Mouse (Mus musculus) C2C12 (cell line): ENCODE data around the gene Chad. TPM values are rescaled to one million over a fixed set of nuclear protein-coding genes. Genes with fewer than 3 reads are reported as not detected.
A peak's percentile ranks its signal among the peaks of the same experiment; 100 is the strongest.

ENCODE experiments used
- H3K27me3 ChIP-seq: one replicate; pipeline ENCODE4 v1.6.1; 2011; ENCODE audit not compliant: control insufficient read depth, insufficient read depth, insufficient read length
- H3K36me3 ChIP-seq: one replicate; pipeline ENCODE4 v1.6.1; 2011; ENCODE audit not compliant: control insufficient read depth, insufficient read depth
- H3K4me3 ChIP-seq: one replicate; pipeline ENCODE4 v1.5.1; 2011; ENCODE audit warnings: mild to moderate bottlenecking, control low read depth; ENCODE audit not compliant: poor library complexity, insufficient read depth, severe bottlenecking
- H3K79me2 ChIP-seq: one replicate; pipeline ENCODE4 v1.6.1; 2011; ENCODE audit not compliant: control insufficient read depth, insufficient read depth
- H3K79me3 ChIP-seq: one replicate; pipeline ENCODE4 v1.6.1; 2011; ENCODE audit warnings: low read depth, control low read depth
- H3ac ChIP-seq: one replicate; pipeline ENCODE3; 2011; ENCODE audit warnings: low read depth; ENCODE audit not compliant: control insufficient read depth, insufficient read length
- CEBPB ChIP-seq: IDR thresholded peaks from one replicate; pipeline ENCODE4 v1.6.1; 2011; ENCODE audit warnings: low read depth, mild to moderate bottlenecking, control low read depth, moderate library complexity
- CTCF ChIP-seq: IDR thresholded peaks from one replicate; pipeline ENCODE4 v1.5.1; 2011; ENCODE audit not compliant: control insufficient read depth, insufficient read depth, insufficient read length
- FOSL1 ChIP-seq: IDR thresholded peaks from one replicate; pipeline ENCODE4 v1.8.0; 2011; ENCODE audit warnings: mild to moderate bottlenecking, low read length; ENCODE audit not compliant: poor library complexity, insufficient read depth, severe bottlenecking
- MAX ChIP-seq: IDR thresholded peaks from one replicate; pipeline ENCODE4 v1.6.1; 2011; ENCODE audit warnings: mild to moderate bottlenecking, control low read depth
- MYOD1 ChIP-seq: IDR thresholded peaks from one replicate; pipeline ENCODE4 v1.6.1; 2011; ENCODE audit warnings: low read depth; ENCODE audit not compliant: control insufficient read depth, insufficient read length
- MYOG ChIP-seq: IDR thresholded peaks from one replicate; pipeline ENCODE4 v1.6.1; 2011; ENCODE audit not compliant: control insufficient read depth, insufficient read length; ENCODE audit errors: extremely low read depth
- USF1 ChIP-seq: IDR thresholded peaks from one replicate; pipeline ENCODE4 v1.6.1; 2011; ENCODE audit warnings: low read depth, mild to moderate bottlenecking, control low read depth, moderate library complexity
- polyA plus RNA-seq: library from polyadenylated mRNA; unstranded; fragments of >200 nt; fragmentation: generic; extraction: Trizol; gene quantifications from one replicate; pipeline ENCODE4 v1.2.1, GENCODE M21; 2012; ENCODE audit warnings: missing spikeins

Chad gene
- polyA plus RNA-seq, 1 experiment = 0.12 TPM

GRCm38 (mm10) chr11:94538733-94539292 lies 26.0 kb upstream of the Chad start:
- Histone ChIP-seq H3K79me2 (no peaks in the 10 kb centered on the region), H3K27me3 (no peaks in the 10 kb centered on the region)
- TF ChIP-seq CEBPB = no peak
- no peak for TF ChIP-seq MYOG
- no peak for TF ChIP-seq FOSL1
- no peak for TF ChIP-seq MAX
- no peak for TF ChIP-seq CTCF
- no peak for TF ChIP-seq USF1
- no peak for TF ChIP-seq MYOD1

GRCm38 (mm10) chr11:94539761-94540160 lies 25.1 kb upstream of the Chad start:
- Histone ChIP-seq H3K79me3 (no peaks in the 10 kb centered on the region), H3K79me2 (no peaks in the 10 kb centered on the region), H3K27me3 (no peaks in the 10 kb centered on the region), H3K4me3 (no peak overlapping the region), H3ac (no peak overlapping the region), H3K36me3 (no peaks in the 10 kb centered on the region)
- TF ChIP-seq MYOG (no peak), USF1 (no peak)

More at GRCm38 (mm10) chr11:94538733-94539292, 26.0 kb upstream of the Chad start:
- Histone ChIP-seq H3K79me3 (no peaks in the 10 kb centered on the region), H3K36me3 (no peaks in the 10 kb centered on the region), H3K4me3 (no peak overlapping the region), H3ac (no peak overlapping the region)

- Histone ChIP-seq H3K79me2 (no peaks in the 10 kb centered on the region), H3ac (no peak overlapping the region), H3K27me3 (no peaks in the 10 kb centered on the region), H3K36me3 (no peaks in the 10 kb centered on the region), H3K79me3 (no peaks in the 10 kb centered on the region), H3K4me3 (no peak overlapping the region)
- TF ChIP-seq MYOD1 = no peak
- no peak for TF ChIP-seq CTCF
- TF ChIP-seq FOSL1 = no peak
- TF ChIP-seq USF1 = no peak
- TF ChIP-seq MAX = no peak
- TF ChIP-seq CEBPB = no peak
- TF ChIP-seq MYOG = no peak
Observed at GRCm38 (mm10) chr11:94542400-94542799, 22.4 kb upstream of the Chad start.

GRCm38 (mm10) chr11:94543344-94543743 lies 21.5 kb upstream of the Chad start:
- no peaks in the 10 kb centered on the region for H3K27me3 ChIP-seq
- H3K79me2 ChIP-seq = no peaks in the 10 kb centered on the region
- no peaks in the 10 kb centered on the region for H3K36me3 ChIP-seq
- no peak for TF ChIP-seq USF1
- TF ChIP-seq MAX = no peak
- TF ChIP-seq MYOG = no peak
- no peak for TF ChIP-seq CEBPB
- TF ChIP-seq FOSL1 = no peak
- TF ChIP-seq CTCF = no peak
- no peak for TF ChIP-seq MYOD1
- H3ac ChIP-seq = peak overlapping the region; percentile 26
- H3K79me3 ChIP-seq = no peaks in the 10 kb centered on the region
- no peak overlapping the region for H3K4me3 ChIP-seq

- H3ac ChIP-seq = no peak overlapping the region
- H3K27me3 ChIP-seq = no peaks in the 10 kb centered on the region
- no peaks in the 10 kb centered on the region for H3K36me3 ChIP-seq
- no peak overlapping the region for H3K4me3 ChIP-seq
- no peaks in the 10 kb centered on the region for H3K79me2 ChIP-seq
- H3K79me3 ChIP-seq = no peaks in the 10 kb centered on the region
- TF ChIP-seq MAX (peak; percentile 72), USF1 (no peak), FOSL1 (peak; percentile 36), CTCF (peak; percentile 86)
Observed at GRCm38 (mm10) chr11:94543932-94544331, 20.9 kb upstream of the Chad start.

GRCm38 (mm10) chr11:94544422-94544821 lies 20.4 kb upstream of the Chad start:
- H3K79me3 ChIP-seq = no peaks in the 10 kb centered on the region
- no peaks in the 10 kb centered on the region for H3K79me2 ChIP-seq
- no peak for TF ChIP-seq CEBPB
- no peak for TF ChIP-seq MAX
- TF ChIP-seq MYOD1 = no peak
- TF ChIP-seq MYOG = no peak
- TF ChIP-seq CTCF = no peak
- no peak for TF ChIP-seq USF1
- no peak for TF ChIP-seq FOSL1
- no peaks in the 10 kb centered on the region for H3K36me3 ChIP-seq
- H3ac ChIP-seq = no peak overlapping the region
- no peaks in the 10 kb centered on the region for H3K27me3 ChIP-seq
- H3K4me3 ChIP-seq = no peak overlapping the region
